Mouse (Mus musculus) brown adipose tissue, adult 24 weeks (tissue): ENCODE results near the gene Dok3. TPM values are rescaled to one million over a fixed set of nuclear protein-coding genes. Genes with fewer than 3 reads are reported as not detected.

Experiments
- H3K27ac ChIP-seq: fragments of 200-500 bp; replicated peaks from 2 replicates; pipeline ENCODE4 v1.5.1; 2012; ENCODE audit warnings: low read depth, mild to moderate bottlenecking, low read length
- H3K4me1 ChIP-seq: fragments of 200-500 bp; 2 replicates; pipeline ENCODE4 v1.6.1; 2012; ENCODE audit warnings: low read length, mixed read lengths; ENCODE audit not compliant: control insufficient read depth, insufficient read depth, insufficient read length
- H3K4me3 ChIP-seq: fragments of 200-500 bp; 2 replicates; pipeline ENCODE4 v1.5.1; 2012; ENCODE audit warnings: low read depth, mild to moderate bottlenecking, low read length, moderate library complexity; ENCODE audit not compliant: insufficient read depth
- polyA plus RNA-seq: library from polyadenylated mRNA; stranded (reverse); fragments of >200 nt; gene quantifications from 2 replicates; pipeline ENCODE4 v1.2.4, GENCODE M21; 2012; ENCODE audit not compliant: missing spikeins, insufficient read depth, insufficient read length

Gene Dok3
- polyA plus RNA-seq, 1 experiment = 1.3 TPM

- Histone ChIP-seq H3K4me1 (peaks cover 7% of the 10 kb centered on the region), H3K27ac (no peak overlapping the region), H3K4me3 (no peak overlapping the region)
These were observed 5.0 kb downstream of the Dok3 start for GRCm38 (mm10) chr13:55523951-55524600.

- Histone ChIP-seq H3K4me3 (no peak overlapping the region), H3K27ac (peak overlapping the region; percentile 32)
These were observed 5.8 kb downstream of the Dok3 start for GRCm38 (mm10) chr13:55523278-55523677.

GRCm38 (mm10) chr13:55522730-55523129 lies 6.4 kb downstream of the Dok3 start:
- peak overlapping the region; percentile 32 for H3K27ac ChIP-seq
- no peak overlapping the region for H3K4me3 ChIP-seq
- peaks cover 7% of the 10 kb centered on the region for H3K4me1 ChIP-seq

More at GRCm38 (mm10) chr13:55523278-55523677, 5.8 kb downstream of the Dok3 start:
- H3K4me1 ChIP-seq = peaks cover 7% of the 10 kb centered on the region

GRCm38 (mm10) chr13:55519606-55520005 lies 9.5 kb downstream of the Dok3 start:
- H3K4me1 ChIP-seq = peaks cover 2% of the 10 kb centered on the region; the same call in 1 of the 2 replicates
- H3K4me3 ChIP-seq = no peak overlapping the region
- H3K27ac ChIP-seq = no peak overlapping the region

GRCm38 (mm10) chr13:55516955-55517354 lies 12.1 kb downstream of the Dok3 start:
- Histone ChIP-seq H3K4me1 (no peaks in the 10 kb centered on the region), H3K4me3 (no peak overlapping the region), H3K27ac (no peak overlapping the region)

GRCm38 (mm10) chr13:55513828-55514227 lies 15.3 kb downstream of the Dok3 start:
- Histone ChIP-seq H3K27ac (no peak overlapping the region), H3K4me1 (0 out of 2 replicates have a peak, but pooled peaks cover 5% of the 10 kb centered on the region), H3K4me3 (no peak overlapping the region)

GRCm38 (mm10) chr13:55513111-55513748 lies 15.9 kb downstream of the Dok3 start, which contains the start of gene Pdlim7:
TSS of gene Pdlim7 (minus strand) at chr13:55513676.
- H3K4me3 ChIP-seq = peak within 1 kb of the TSS; percentile 90
- H3K27ac ChIP-seq = peak within 1 kb of the TSS; percentile 77
- 0 out of 2 replicates have a peak, but pooled peaks cover 5% of the 10 kb centered on the region for H3K4me1 ChIP-seq

GRCm38 (mm10) chr13:55512379-55513031 lies 16.6 kb downstream of the Dok3 start:
- H3K4me3 ChIP-seq = peak overlapping the region; percentile 90
- 0 out of 2 replicates have a peak, but pooled peaks cover 5% of the 10 kb centered on the region for H3K4me1 ChIP-seq
- H3K27ac ChIP-seq = peak overlapping the region; percentile 61

GRCm38 (mm10) chr13:55511492-55511861 lies 17.6 kb downstream of the Dok3 start:
- peak overlapping the region; percentile 61 for H3K27ac ChIP-seq
- peak overlapping the region; percentile 90 for H3K4me3 ChIP-seq
- 0 out of 2 replicates have a peak, but pooled peaks cover 5% of the 10 kb centered on the region for H3K4me1 ChIP-seq

- 0 out of 2 replicates have a peak, but pooled peaks cover 5% of the 10 kb centered on the region for H3K4me1 ChIP-seq
- 0 out of 2 replicates have a peak overlapping the region, but pooled peaks have one; percentile 4 for H3K4me3 ChIP-seq
- H3K27ac ChIP-seq = peak overlapping the region; percentile 85
These were observed 18.2 kb downstream of the Dok3 start for GRCm38 (mm10) chr13:55510668-55511491.

- no peak overlapping the region for H3K4me3 ChIP-seq
- peak overlapping the region; percentile 85 for H3K27ac ChIP-seq
- 0 out of 2 replicates have a peak, but pooled peaks cover 5% of the 10 kb centered on the region for H3K4me1 ChIP-seq
These were observed 18.8 kb downstream of the Dok3 start for GRCm38 (mm10) chr13:55510332-55510667.

- Histone ChIP-seq H3K27ac (no peak overlapping the region), H3K4me1 (0 out of 2 replicates have a peak, but pooled peaks cover 5% of the 10 kb centered on the region), H3K4me3 (no peak overlapping the region)
These were observed 20.6 kb downstream of the Dok3 start for GRCm38 (mm10) chr13:55508531-55508930.

GRCm38 (mm10) chr13:55507877-55508276 lies 21.2 kb downstream of the Dok3 start:
- Histone ChIP-seq H3K27ac (no peak overlapping the region), H3K4me1 (0 out of 2 replicates have a peak, but pooled peaks cover 5% of the 10 kb centered on the region), H3K4me3 (no peak overlapping the region)

GRCm38 (mm10) chr13:55506697-55507096 lies 22.4 kb downstream of the Dok3 start:
- Histone ChIP-seq H3K27ac (no peak overlapping the region), H3K4me1 (0 out of 2 replicates have a peak, but pooled peaks cover 5% of the 10 kb centered on the region), H3K4me3 (no peak overlapping the region)
